Mouse (Mus musculus): ENCODE data around the gene Med27. TPM values are rescaled to one million over a fixed set of nuclear protein-coding genes. Genes with fewer than 3 reads are reported as not detected.

Med27 gene
- total and polyA plus RNA-seq, 3 experiments: 32.1 to 36.2 (median 33.6) TPM

DNA sequence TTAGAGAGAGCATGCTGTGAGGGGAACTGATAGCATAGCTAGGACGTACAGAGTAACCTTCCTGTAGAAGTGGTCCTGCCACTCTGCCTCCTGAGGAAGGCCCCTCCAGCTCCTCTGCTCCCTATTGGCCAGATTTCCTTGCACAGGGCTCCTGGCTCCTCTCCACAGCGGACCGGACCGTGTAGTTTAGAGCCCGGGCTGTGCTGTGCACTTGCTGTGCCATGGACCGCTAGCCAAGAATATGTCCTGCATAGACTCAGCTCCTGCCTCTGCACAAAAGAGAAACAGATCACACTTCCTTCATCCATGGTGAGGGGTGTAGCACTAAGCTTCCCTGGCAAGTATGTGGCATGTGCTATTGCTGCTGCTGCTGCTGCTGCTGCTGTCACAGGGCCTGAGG lies 168.2 kb downstream of the Med27 start:
- no peak overlapping the region for H3K4me2 ChIP-seq (ENCODE audit: insufficient read depth, low read depth, poor library complexity, severe bottlenecking)
- no peak overlapping the region for H3K9ac ChIP-seq (ENCODE audit: insufficient read depth, low read depth)
- dilution Hi-C loops (cut with MboI; ENCODE audit: extremely low pct_ligation_motif_present, extremely low pct_unique_long_range_greater_than_20kb, low sequenced_read_pairs): no loop called here
- DNase-seq (ENCODE audit: extremely low read depth): no peak
- H3K27me3 ChIP-seq (replicated peaks): no peaks in the 10 kb centered on the region
- in situ Hi-C loops (cut with MboI; ENCODE audit: low pct_ligation_motif_present, low pct_unique_long_range_greater_than_20kb, low sequenced_read_pairs): no loop called here
- H3K79me2 ChIP-seq (replicated peaks; ENCODE audit: control insufficient read depth, extremely low read depth, insufficient read depth, poor library complexity, severe bottlenecking): no peaks in the 10 kb centered on the region
- no peak overlapping the region for H3K27ac ChIP-seq (ENCODE audit: insufficient read depth, low read depth)
- H3K9me3 ChIP-seq (replicated peaks; ENCODE audit: low read length): no peaks in the 10 kb centered on the region
- H3K36me3 ChIP-seq (replicated peaks in 1 of 2; ENCODE audit: control insufficient read depth in 1 of 2, insufficient read depth in 1 of 2, low read length in 1 of 2): peaks cover 0 to 38% of the 10 kb centered on the region in 2 experiments
- peaks cover 0 to 25% of the 10 kb centered on the region in 2 experiments; a peak in 2 of 4 replicates for H3K4me1 ChIP-seq (ENCODE audit: control insufficient read depth in 1 of 2, insufficient read depth in 2 of 2)
- no peak overlapping the region for H3K4me3 ChIP-seq (replicated peaks in 1 of 3; ENCODE audit: low read depth in 2 of 3, low read length in 2 of 3, poor library complexity in 1 of 3)
- TF ChIP-seq JUN (IDR thresholded peaks at IDR 0.05; ENCODE audit: insufficient read depth, low read depth, low read length) (no peak), MAZ (IDR thresholded peaks at IDR 0.05; ENCODE audit: low read depth, low read length) (no peak), ZC3H11A (IDR thresholded peaks at IDR 0.05; ENCODE audit: low read depth, low read length) (no peak), POLR2A (IDR thresholded peaks at IDR 0.05; ENCODE audit: low read depth, low read length) (no peak)

DNA sequence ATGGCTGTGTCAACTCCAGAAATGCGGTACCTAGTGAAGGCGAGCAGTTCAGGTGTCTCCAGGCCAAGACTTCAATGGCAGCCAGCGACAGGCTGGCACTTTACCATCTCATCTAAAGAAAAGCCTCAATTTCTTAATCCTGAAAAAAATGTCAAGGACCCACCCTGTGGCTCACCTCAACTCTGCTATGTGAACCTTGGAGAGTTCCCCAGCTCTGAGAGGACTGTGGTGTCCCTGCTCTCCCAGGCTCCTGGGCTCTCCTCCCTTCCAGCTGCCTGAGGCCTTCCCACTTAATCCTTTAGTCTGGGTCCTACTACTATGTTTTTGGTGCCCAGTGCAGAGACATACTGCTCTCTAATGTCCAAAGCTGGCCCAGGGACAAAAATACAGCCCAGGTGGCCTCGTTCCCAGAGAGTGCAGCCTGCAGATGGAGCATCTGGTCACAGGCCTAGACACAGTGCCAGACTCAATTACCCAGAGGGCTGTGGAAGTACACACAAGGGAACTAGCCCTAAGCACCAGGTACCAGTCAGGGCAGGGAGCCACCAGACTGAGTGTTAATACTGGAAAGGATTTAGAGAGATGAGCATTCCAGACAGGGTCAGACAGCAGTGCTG lies 169.3 kb downstream of the Med27 start:
- Histone ChIP-seq H3K27ac (ENCODE audit: insufficient read depth, low read depth) (no peak overlapping the region), H3K4me1 (ENCODE audit: control insufficient read depth in 1 of 2, insufficient read depth in 2 of 2) (peaks cover 0 to 25% of the 10 kb centered on the region in 2 experiments; a peak in 2 of 4 replicates), H3K36me3 (replicated peaks in 1 of 2; ENCODE audit: control insufficient read depth in 1 of 2, insufficient read depth in 1 of 2, low read length in 1 of 2) (peaks cover 0 to 30% of the 10 kb centered on the region in 2 experiments), H3K9me3 (replicated peaks; ENCODE audit: low read length) (no peaks in the 10 kb centered on the region), H3K4me3 (replicated peaks in 1 of 3; ENCODE audit: low read depth in 2 of 3, low read length in 2 of 3, poor library complexity in 1 of 3) (no peak overlapping the region), H3K9ac (ENCODE audit: insufficient read depth, low read depth) (no peak overlapping the region), H3K27me3 (replicated peaks) (no peaks in the 10 kb centered on the region), H3K79me2 (replicated peaks; ENCODE audit: control insufficient read depth, extremely low read depth, insufficient read depth, poor library complexity, severe bottlenecking) (no peaks in the 10 kb centered on the region), H3K4me2 (ENCODE audit: insufficient read depth, low read depth, poor library complexity, severe bottlenecking) (no peak overlapping the region)
- TF ChIP-seq HCFC1 (IDR thresholded peaks at IDR 0.05; ENCODE audit: low read depth, low read length) (no peak), ELF1 (IDR thresholded peaks at IDR 0.05; ENCODE audit: low read depth, low read length) (no peak), KAT2A (IDR thresholded peaks at IDR 0.05; ENCODE audit: insufficient replicate concordance, low read length) (no peak), MXI1 (IDR thresholded peaks at IDR 0.05; ENCODE audit: low read depth, low read length) (no peak), MYC (IDR thresholded peaks at IDR 0.05; ENCODE audit: low read depth, low read length) (no peak)
- DNase-seq (ENCODE audit: extremely low read depth): no peak
- dilution Hi-C loops (cut with MboI; ENCODE audit: extremely low pct_ligation_motif_present, extremely low pct_unique_long_range_greater_than_20kb, low sequenced_read_pairs) (no loop called here), in situ Hi-C loops (cut with MboI; ENCODE audit: low pct_ligation_motif_present, low pct_unique_long_range_greater_than_20kb, low sequenced_read_pairs) (no loop called here)

DNA sequence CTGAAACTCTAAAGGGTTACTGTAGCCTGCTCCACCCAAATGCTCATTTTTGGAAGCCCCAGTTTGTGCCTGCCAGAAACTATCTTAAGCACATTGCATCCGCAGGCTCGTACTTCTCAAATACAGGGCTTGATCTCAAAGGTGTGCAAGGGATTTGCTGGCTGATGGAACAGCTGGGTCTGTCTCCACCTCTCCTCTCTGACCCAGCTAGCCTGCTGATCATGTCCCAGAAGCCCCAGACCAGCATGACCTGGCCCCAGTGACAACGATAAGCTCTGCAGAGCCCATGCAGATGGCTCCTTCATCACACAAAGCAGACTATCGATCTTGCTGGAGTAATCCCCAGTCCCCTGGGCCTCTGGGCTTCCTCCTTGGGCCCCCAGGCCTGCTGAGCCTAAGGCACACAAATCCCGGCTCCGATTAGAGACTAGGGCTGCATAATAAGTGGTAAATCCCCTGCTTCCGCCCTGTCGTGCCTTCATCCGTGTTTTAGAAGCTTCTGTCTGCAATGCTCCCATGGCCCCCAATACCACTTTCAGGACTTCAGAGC lies 170.1 kb downstream of the Med27 start:
- no peak overlapping the region for H3K9ac ChIP-seq (ENCODE audit: insufficient read depth, low read depth)
- no peaks in the 10 kb centered on the region for H3K79me2 ChIP-seq (replicated peaks; ENCODE audit: control insufficient read depth, extremely low read depth, insufficient read depth, poor library complexity, severe bottlenecking)
- dilution Hi-C loops (cut with MboI; ENCODE audit: extremely low pct_ligation_motif_present, extremely low pct_unique_long_range_greater_than_20kb, low sequenced_read_pairs) (no loop called here), in situ Hi-C loops (cut with MboI; ENCODE audit: low pct_ligation_motif_present, low pct_unique_long_range_greater_than_20kb, low sequenced_read_pairs) (no loop called here)
- no peak overlapping the region for H3K27ac ChIP-seq (ENCODE audit: insufficient read depth, low read depth)
- peaks cover 0 to 18% of the 10 kb centered on the region in 2 experiments; a peak in 2 of 4 replicates for H3K4me1 ChIP-seq (ENCODE audit: control insufficient read depth in 1 of 2, insufficient read depth in 2 of 2)
- H3K4me2 ChIP-seq (ENCODE audit: insufficient read depth, low read depth, poor library complexity, severe bottlenecking): no peak overlapping the region
- no peaks in the 10 kb centered on the region for H3K9me3 ChIP-seq (replicated peaks; ENCODE audit: low read length)
- no peak overlapping the region for H3K4me3 ChIP-seq (replicated peaks in 1 of 3; ENCODE audit: low read depth in 2 of 3, low read length in 2 of 3, poor library complexity in 1 of 3)
- peaks cover 0 to 27% of the 10 kb centered on the region in 2 experiments for H3K36me3 ChIP-seq (replicated peaks in 1 of 2; ENCODE audit: control insufficient read depth in 1 of 2, insufficient read depth in 1 of 2, low read length in 1 of 2)
- no peaks in the 10 kb centered on the region for H3K27me3 ChIP-seq (replicated peaks)
- no peak for DNase-seq (ENCODE audit: extremely low read depth)
- TF ChIP-seq MYC (IDR thresholded peaks at IDR 0.05; ENCODE audit: low read depth, low read length) (no peak), SIN3A (IDR thresholded peaks at IDR 0.05; ENCODE audit: low read length) (no peak), CHD2 (IDR thresholded peaks at IDR 0.05; ENCODE audit: low read length) (no peak), CTCF (conservative IDR thresholded peaks at IDR 0.05 in 1 of 2, IDR thresholded peaks at IDR 0.05 in 1 of 2; ENCODE audit: low read depth in 2 of 2, low read length in 2 of 2) (no peak), MAZ (IDR thresholded peaks at IDR 0.05; ENCODE audit: low read depth, low read length) (no peak), POLR2A (IDR thresholded peaks at IDR 0.05; ENCODE audit: low read depth, low read length) (no peak), CHD1 (IDR thresholded peaks at IDR 0.05; ENCODE audit: low read depth, low read length) (no peak), TCF12 (IDR thresholded peaks at IDR 0.05; ENCODE audit: low read depth, low read length) (no peak), POLR2AphosphoS2 (IDR thresholded peaks at IDR 0.05; ENCODE audit: low read depth, low read length) (no peak), USF1 (IDR thresholded peaks at IDR 0.05; ENCODE audit: low read depth, low read length) (no peak), RAD21 (IDR thresholded peaks at IDR 0.05; ENCODE audit: low read depth, low read length) (no peak), SMC3 (IDR thresholded peaks at IDR 0.05; ENCODE audit: low read depth, low read length) (no peak), ZMIZ1 (IDR thresholded peaks at IDR 0.05; ENCODE audit: low read depth, low read length) (no peak), MEF2A (IDR thresholded peaks at IDR 0.05; ENCODE audit: borderline replicate concordance, low read depth, low read length) (no peak), IRF4 (IDR thresholded peaks at IDR 0.05; ENCODE audit: low read depth, low read length) (no peak), JUN (IDR thresholded peaks at IDR 0.05; ENCODE audit: insufficient read depth, low read depth, low read length) (no peak), NRF1 (IDR thresholded peaks at IDR 0.05; ENCODE audit: low read depth, low read length) (no peak), BHLHE40 (IDR thresholded peaks at IDR 0.05; ENCODE audit: low read depth, low read length) (no peak), HCFC1 (IDR thresholded peaks at IDR 0.05; ENCODE audit: low read depth, low read length) (no peak)

Measured in CH12.LX (cell line).